Mouse (Mus musculus) testis, adult 2 months (tissue): ENCODE measurements at regions not wholly inside any gene's neighbourhood (a gene's known extent, or its start where the extent isn't known, plus 50 kb on each side); places are given as distances from the start of the nearest gene placed in this dataset.

Source experiments
- H3K27ac ChIP-seq: fragments of 200-500 bp; 2 replicates; pipeline ENCODE4 v1.5.1; 2012; ENCODE audit warnings: low read depth, low read length; ENCODE audit not compliant: control insufficient read depth, insufficient read depth
- H3K27me3 ChIP-seq: fragments of 200-500 bp; 2 replicates; pipeline ENCODE4 v1.6.1; 2012; ENCODE audit warnings: mild to moderate bottlenecking, low read length, moderate library complexity; ENCODE audit not compliant: control insufficient read depth, insufficient read depth
- H3K36me3 ChIP-seq: fragments of 200-500 bp; 2 replicates; pipeline ENCODE4 v1.6.1; 2012; ENCODE audit warnings: mild to moderate bottlenecking, low read length; ENCODE audit not compliant: control insufficient read depth, insufficient read depth
- H3K4me1 ChIP-seq: fragments of 200-500 bp; 2 replicates; pipeline ENCODE4 v1.6.1; 2012; ENCODE audit warnings: low read length; ENCODE audit not compliant: control insufficient read depth, insufficient read depth
- H3K4me3 ChIP-seq: fragments of 200-500 bp; 2 replicates; pipeline ENCODE4 v1.5.1; 2012; ENCODE audit warnings: low read depth, mild to moderate bottlenecking, low read length, moderate library complexity, mixed read lengths; ENCODE audit not compliant: control insufficient read depth
- CTCF ChIP-seq: fragments of 200-500 bp; IDR thresholded peaks from 2 replicates; pipeline ENCODE4 v1.5.1; 2012; ENCODE audit warnings: low read depth, mild to moderate bottlenecking, inconsistent platforms, low read length, moderate library complexity; ENCODE audit not compliant: control insufficient read depth, insufficient read depth, insufficient replicate concordance
- POLR2A ChIP-seq: fragments of 200-500 bp; IDR thresholded peaks from 2 replicates; pipeline ENCODE4 v1.6.1; 2012; ENCODE audit warnings: low read depth, mild to moderate bottlenecking, inconsistent platforms, low read length, moderate library complexity; ENCODE audit not compliant: control insufficient read depth

DNA sequence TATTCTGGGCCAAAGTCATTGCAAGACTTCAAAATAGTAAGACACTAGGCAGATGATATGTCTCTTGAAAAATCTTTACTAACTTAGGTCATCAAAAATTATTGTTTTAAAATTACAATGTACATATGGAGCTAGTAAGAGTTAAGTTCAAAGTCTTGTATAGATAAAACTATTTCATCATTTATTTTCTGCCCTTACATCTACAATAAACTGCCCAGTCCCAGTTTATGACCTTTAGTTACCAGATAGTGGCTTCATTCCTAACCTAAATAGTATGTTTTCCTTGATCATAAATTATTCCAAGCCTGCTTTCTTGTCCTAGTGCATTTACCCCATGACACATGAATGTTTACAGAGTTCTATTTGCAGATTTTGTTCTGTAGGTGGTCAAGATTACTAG is 72.9 kb downstream of the Manea start:
- Histone ChIP-seq H3K27ac (no peak overlapping the region), H3K4me3 (no peak overlapping the region), H3K27me3 (no peaks in the 10 kb centered on the region), H3K36me3 (no peaks in the 10 kb centered on the region), H3K4me1 (no peaks in the 10 kb centered on the region)
- TF ChIP-seq POLR2A (no peak), CTCF (no peak)

DNA sequence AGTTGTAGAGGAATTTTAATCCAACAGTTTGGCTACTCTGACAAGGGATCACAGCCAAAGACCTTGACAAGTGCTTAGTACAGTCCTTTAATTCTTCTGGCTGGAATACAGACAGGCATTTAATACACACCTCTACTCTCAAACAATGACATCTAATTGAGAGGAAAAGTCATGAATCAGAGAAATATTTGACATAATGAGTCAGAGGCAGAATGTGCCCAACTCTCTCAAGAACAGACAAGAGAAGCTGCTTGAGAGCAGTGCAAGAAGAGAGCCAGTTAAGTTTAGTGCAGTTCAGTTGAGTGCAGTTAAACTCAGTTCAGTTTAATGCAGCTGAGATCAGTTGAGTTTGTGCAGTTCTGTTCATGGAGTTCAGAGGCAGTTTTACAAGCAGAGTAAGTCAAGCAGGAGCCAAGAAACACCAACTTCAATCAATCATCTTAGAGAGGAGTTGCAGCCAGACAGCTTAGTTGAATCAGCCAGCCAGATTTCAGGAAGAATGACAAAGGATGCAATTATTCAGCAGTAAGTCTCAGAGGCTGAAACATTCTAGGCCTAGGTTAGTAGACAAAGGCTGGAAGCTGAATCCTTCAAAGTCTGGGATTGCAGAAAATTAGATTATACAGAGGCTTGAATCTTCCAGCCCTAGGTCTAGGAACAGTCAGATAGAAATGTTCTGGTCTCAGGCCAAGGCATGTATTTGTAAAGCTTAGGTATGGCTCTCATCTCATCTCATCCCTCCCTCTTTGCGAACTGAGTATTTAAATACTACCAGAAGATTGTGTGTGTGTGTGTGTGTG is 87.3 kb downstream of the Manea start:
- H3K27ac ChIP-seq = no peak overlapping the region
- TF ChIP-seq POLR2A (no peak), CTCF (no peak)
- no peaks in the 10 kb centered on the region for H3K27me3 ChIP-seq
- H3K4me1 ChIP-seq = no peaks in the 10 kb centered on the region
- H3K4me3 ChIP-seq = no peak overlapping the region
- no peaks in the 10 kb centered on the region for H3K36me3 ChIP-seq

DNA sequence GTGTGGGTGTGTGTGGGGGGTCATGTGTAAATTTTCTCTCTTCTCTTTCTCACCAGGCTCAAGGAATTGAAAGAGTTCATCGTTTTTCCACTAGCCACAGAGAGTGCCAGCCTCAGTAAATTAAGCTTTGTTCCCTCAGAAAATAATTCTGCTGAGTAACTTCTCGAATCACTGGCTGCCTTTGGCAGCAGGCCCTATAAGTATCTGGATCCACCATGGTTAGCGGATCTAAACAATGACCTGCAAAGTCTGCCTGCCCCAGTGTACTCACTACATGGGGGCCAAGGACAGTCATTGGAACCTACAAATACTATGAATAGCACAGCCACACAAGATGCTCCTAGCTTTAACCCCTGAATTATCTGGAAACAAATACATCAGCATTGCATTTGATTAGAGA is 90.8 kb downstream of the Manea start:
- Histone ChIP-seq H3K4me1 (no peaks in the 10 kb centered on the region), H3K4me3 (no peak overlapping the region), H3K36me3 (no peaks in the 10 kb centered on the region), H3K27ac (no peak overlapping the region), H3K27me3 (no peaks in the 10 kb centered on the region)
- TF ChIP-seq POLR2A (no peak), CTCF (no peak)

DNA sequence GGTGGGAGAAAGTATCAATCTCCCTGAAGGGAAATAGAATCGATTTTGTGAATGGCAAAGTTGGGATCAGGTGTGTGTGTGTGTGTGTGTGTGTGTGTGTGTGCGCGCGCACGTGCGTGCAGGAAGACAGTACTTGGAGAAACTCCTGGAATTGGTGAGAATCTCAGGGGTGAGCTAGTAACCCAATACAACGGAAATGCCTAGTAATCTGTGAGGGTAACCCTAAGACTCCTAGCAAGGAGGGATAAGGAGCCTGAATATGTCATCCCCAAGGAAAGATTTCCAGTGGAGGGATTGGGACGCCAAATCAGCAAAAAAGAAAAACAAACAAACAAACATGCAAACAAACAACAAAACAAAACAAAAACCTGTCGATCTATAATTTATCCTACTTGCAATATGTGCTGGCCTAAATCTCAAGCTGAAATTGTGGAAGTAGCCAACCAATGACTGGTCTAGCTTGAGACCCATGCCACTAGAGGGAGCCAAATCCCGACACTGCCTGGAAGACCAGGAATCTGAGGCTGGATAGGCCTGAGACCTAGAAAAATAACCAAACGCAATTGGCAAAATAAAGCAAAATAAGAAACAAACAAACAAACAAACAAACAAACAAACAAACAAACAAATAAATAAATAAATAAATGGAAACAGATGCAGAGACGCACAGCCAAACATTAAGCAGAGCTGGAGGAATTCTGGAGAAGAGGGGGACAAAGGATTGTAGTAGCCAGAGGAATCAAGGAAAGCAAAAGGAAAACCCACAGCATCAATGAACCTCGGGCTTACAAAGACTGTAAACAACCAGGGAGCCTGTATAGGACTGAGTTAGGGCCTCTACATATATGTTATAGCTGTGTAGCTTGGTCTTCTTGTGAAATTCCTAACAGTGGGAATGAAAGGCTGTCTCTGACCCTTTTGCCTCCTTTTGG is 98.5 kb downstream of the Manea start:
- no peak overlapping the region for H3K4me3 ChIP-seq
- H3K27ac ChIP-seq = no peak overlapping the region
- peak; percentile 47; the same call in 1 of the 2 replicates for TF ChIP-seq CTCF
- TF ChIP-seq POLR2A = no peak
- H3K4me1 ChIP-seq = no peaks in the 10 kb centered on the region
- no peaks in the 10 kb centered on the region for H3K27me3 ChIP-seq
- H3K36me3 ChIP-seq = no peaks in the 10 kb centered on the region

GRCm38 (mm10) chr4:26223267-26223666 is 123.4 kb downstream of the Manea start:
- Histone ChIP-seq H3K27me3 (no peaks in the 10 kb centered on the region), H3K4me3 (no peak overlapping the region), H3K36me3 (no peaks in the 10 kb centered on the region), H3K4me1 (no peaks in the 10 kb centered on the region), H3K27ac (no peak overlapping the region)
- TF ChIP-seq CTCF (no peak), POLR2A (no peak)
